Mouse (Mus musculus) T-helper 2 cell (primary cell): ENCODE measurements at regions not wholly inside any gene's neighbourhood (a gene's known extent, or its start where the extent isn't known, plus 50 kb on each side); places are given as distances from the start of the nearest gene placed in this dataset.

ENCODE experiments used
- in situ Hi-C: fragments of 300-600 bp; cut with MboI, MseI; formaldehyde crosslinking; loops from one replicate; pipeline ENCODE4 v1.15.1; 2025; ENCODE audit warnings: high pct_unique_total_duplicates

GRCm38 (mm10) chr10:97235631-97236030 is 243.8 kb upstream of the Dcn start:
- in situ Hi-C loops = no loop called here

GRCm38 (mm10) chr10:97241476-97241875 is 237.9 kb upstream of the Dcn start:
- in situ Hi-C loops = no loop called here

- in situ Hi-C loops = no loop called here
These were observed 233.7 kb upstream of the Dcn start for GRCm38 (mm10) chr10:97245674-97246073.

GRCm38 (mm10) chr10:97248522-97248921 is 230.9 kb upstream of the Dcn start:
- in situ Hi-C loops = no loop called here

GRCm38 (mm10) chr10:97249760-97250159 is 229.6 kb upstream of the Dcn start:
- in situ Hi-C loops = no loop called here

- in situ Hi-C loops = no loop called here
These were observed 229.2 kb upstream of the Dcn start for GRCm38 (mm10) chr10:97250167-97250566.

- in situ Hi-C loops = no loop called here
These were observed 213.4 kb upstream of the Dcn start for GRCm38 (mm10) chr10:97265959-97266517.

- in situ Hi-C loops = no loop called here
These were observed 197.0 kb upstream of the Dcn start for GRCm38 (mm10) chr10:97282416-97282815.

GRCm38 (mm10) chr10:97282841-97283496 is 196.4 kb upstream of the Dcn start:
- in situ Hi-C loops = no loop called here

GRCm38 (mm10) chr10:97304791-97305355 is 174.5 kb upstream of the Dcn start:
- in situ Hi-C loops = loop anchor here (5.0 to 25.0 kb wide), 3 partner anchors 47 to 1168 kb away; partner anchors contain the start of gene Gm5426

GRCm38 (mm10) chr10:97309580-97309979 is 169.8 kb upstream of the Dcn start:
- in situ Hi-C loops = loop anchor here (25.0 kb wide), 2 partner anchors 797 to 1172 kb away; partner anchors contain the start of gene Gm5426

GRCm38 (mm10) chr10:97312509-97312908 is 166.9 kb upstream of the Dcn start:
- in situ Hi-C loops = loop anchor here (5.0 to 25.0 kb wide), 4 partner anchors 685 to 1175 kb away; partner anchors contain the start of gene Gm5426

- in situ Hi-C loops = loop anchor here (5.0 to 25.0 kb wide), 4 partner anchors 686 to 1176 kb away; partner anchors contain the start of gene Gm5426
These were observed 166.4 kb upstream of the Dcn start for GRCm38 (mm10) chr10:97312978-97313377.

GRCm38 (mm10) chr10:97313407-97313901 is 166.0 kb upstream of the Dcn start:
- in situ Hi-C loops = loop anchor here (5.0 to 25.0 kb wide), 4 partner anchors 686 to 1176 kb away; partner anchors contain the start of gene Gm5426

GRCm38 (mm10) chr10:97332639-97333038 is 146.8 kb upstream of the Dcn start:
- in situ Hi-C loops = no loop called here

GRCm38 (mm10) chr10:97334044-97334443 is 145.4 kb upstream of the Dcn start:
- in situ Hi-C loops = no loop called here

- in situ Hi-C loops = no loop called here
These were observed 144.7 kb upstream of the Dcn start for GRCm38 (mm10) chr10:97334606-97335150.

- in situ Hi-C loops = no loop called here
These were observed 141.2 kb upstream of the Dcn start for GRCm38 (mm10) chr10:97338033-97338692.

- in situ Hi-C loops = no loop called here
These were observed 139.3 kb upstream of the Dcn start for GRCm38 (mm10) chr10:97339866-97340706.

- in situ Hi-C loops = no loop called here
These were observed 134.1 kb upstream of the Dcn start for GRCm38 (mm10) chr10:97345347-97345746.

GRCm38 (mm10) chr10:97346949-97347348 is 132.5 kb upstream of the Dcn start:
- in situ Hi-C loops = no loop called here
